Mouse (Mus musculus): ENCODE measurements around the gene Gm7298. TPM values are rescaled to one million over a fixed set of nuclear protein-coding genes. Genes with fewer than 3 reads are reported as not detected.
"Not testable (repeated sequence)": the region's sequence is repeated elsewhere in the genome, so short reads cannot be mapped to it uniquely, and the experiment has no call there.

The Gm7298 gene
- polyA plus RNA-seq (2015; fragmentation: Nextera tagmentation; extraction: Ambion mirVana): not detected in 2 replicates

GRCm38 (mm10) chr6:121732632-121733031 is at the start of gene Gm7298:
Gm7298 (plus strand) TSS chr6:121732932.
- no peaks in the 10 kb centered on the region for H3K4me1 ChIP-seq (ENCODE audit: control insufficient read depth, insufficient read depth, low read length)
- H3K4me3 ChIP-seq (ENCODE audit: low read depth, low read length): no peak within 1 kb of the TSS
- no peaks in the 10 kb centered on the region for H3K9me3 ChIP-seq (replicated peaks; ENCODE audit: control insufficient read depth, low read length, poor library complexity, severe bottlenecking)
- H3K27ac ChIP-seq (ENCODE audit: low read length): no peak within 1 kb of the TSS
- no peak within 1 kb of the TSS for H3K9ac ChIP-seq (ENCODE audit: low read depth, low read length)
- no peak for ATAC-seq
- no peaks in the 10 kb centered on the region for H3K27me3 ChIP-seq (ENCODE audit: control insufficient read depth, insufficient read depth, low read depth, low read length)
- no peaks in the 10 kb centered on the region for H3K36me3 ChIP-seq (ENCODE audit: control insufficient read depth, insufficient read depth, low read length)
- WGBS: 80% methylated on average over 3 of the region's 3 CpGs
- H3K4me2 ChIP-seq (ENCODE audit: low read length): no peak within 1 kb of the TSS

GRCm38 (mm10) chr6:121828034-121828433 is 95.3 kb downstream of the Gm7298 start:
- Histone ChIP-seq H3K9ac (ENCODE audit: low read depth, low read length) (no peak overlapping the region), H3K4me2 (ENCODE audit: low read length) (no peak overlapping the region), H3K9me3 (replicated peaks; ENCODE audit: control insufficient read depth, low read length, poor library complexity, severe bottlenecking) (0 out of 2 replicates have a peak, but pooled peaks cover 3% of the 10 kb centered on the region), H3K4me3 (ENCODE audit: low read depth, low read length) (no peak overlapping the region), H3K36me3 (ENCODE audit: control insufficient read depth, insufficient read depth, low read length) (no peaks in the 10 kb centered on the region), H3K27ac (ENCODE audit: low read length) (no peak overlapping the region), H3K27me3 (ENCODE audit: control insufficient read depth, insufficient read depth, low read depth, low read length) (no peaks in the 10 kb centered on the region), H3K4me1 (ENCODE audit: control insufficient read depth, insufficient read depth, low read length) (no peaks in the 10 kb centered on the region)
- ATAC-seq: no peak
- 78% methylated on average over 4 of the region's 4 CpGs for WGBS

GRCm38 (mm10) chr6:121836361-121836760 is 103.6 kb downstream of the Gm7298 start:
- Histone ChIP-seq H3K9ac (ENCODE audit: low read depth, low read length) (no peak overlapping the region), H3K27ac (ENCODE audit: low read length) (no peak overlapping the region), H3K9me3 (replicated peaks; ENCODE audit: control insufficient read depth, low read length, poor library complexity, severe bottlenecking) (no peaks in the 10 kb centered on the region), H3K4me1 (ENCODE audit: control insufficient read depth, insufficient read depth, low read length) (no peaks in the 10 kb centered on the region), H3K36me3 (ENCODE audit: control insufficient read depth, insufficient read depth, low read length) (no peaks in the 10 kb centered on the region), H3K4me2 (ENCODE audit: low read length) (no peak overlapping the region), H3K4me3 (ENCODE audit: low read depth, low read length) (no peak overlapping the region), H3K27me3 (ENCODE audit: control insufficient read depth, insufficient read depth, low read depth, low read length) (no peaks in the 10 kb centered on the region)
- no peak for ATAC-seq
- 89% methylated on average over 1 of the region's 1 CpGs for WGBS

- H3K9ac ChIP-seq (ENCODE audit: low read depth, low read length); H3K36me3 ChIP-seq (ENCODE audit: control insufficient read depth, insufficient read depth, low read length); H3K4me3 ChIP-seq (ENCODE audit: low read depth, low read length); H3K4me1 ChIP-seq (ENCODE audit: control insufficient read depth, insufficient read depth, low read length); H3K27ac ChIP-seq (ENCODE audit: low read length); ATAC-seq; H3K27me3 ChIP-seq (ENCODE audit: control insufficient read depth, insufficient read depth, low read depth, low read length); H3K9me3 ChIP-seq (replicated peaks; ENCODE audit: control insufficient read depth, low read length, poor library complexity, severe bottlenecking); H3K4me2 ChIP-seq (ENCODE audit: low read length): not testable (repeated sequence)
- WGBS: 85% methylated on average over 4 of the region's 4 CpGs
These were observed 105.5 kb downstream of the Gm7298 start, which contains the start of gene Mug1 for GRCm38 (mm10) chr6:121838271-121838670. Mug1 (plus strand) TSS chr6:121838541.

Other genes starting within 250 kb of the Gm7298 start
- 13.1 and 19.9 TPM in 2 replicates for gene A2m, start 97.6 kb upstream of the Gm7298 start, polyA plus RNA-seq (2015; fragmentation: Nextera tagmentation; extraction: Ambion mirVana)
- gene Mug1, start 105.6 kb downstream of the Gm7298 start, polyA plus RNA-seq (2015; fragmentation: Nextera tagmentation; extraction: Ambion mirVana): not detected in 2 replicates

All from midbrain, embryonic 16.5 days (tissue).